In the genomic region with DNA sequence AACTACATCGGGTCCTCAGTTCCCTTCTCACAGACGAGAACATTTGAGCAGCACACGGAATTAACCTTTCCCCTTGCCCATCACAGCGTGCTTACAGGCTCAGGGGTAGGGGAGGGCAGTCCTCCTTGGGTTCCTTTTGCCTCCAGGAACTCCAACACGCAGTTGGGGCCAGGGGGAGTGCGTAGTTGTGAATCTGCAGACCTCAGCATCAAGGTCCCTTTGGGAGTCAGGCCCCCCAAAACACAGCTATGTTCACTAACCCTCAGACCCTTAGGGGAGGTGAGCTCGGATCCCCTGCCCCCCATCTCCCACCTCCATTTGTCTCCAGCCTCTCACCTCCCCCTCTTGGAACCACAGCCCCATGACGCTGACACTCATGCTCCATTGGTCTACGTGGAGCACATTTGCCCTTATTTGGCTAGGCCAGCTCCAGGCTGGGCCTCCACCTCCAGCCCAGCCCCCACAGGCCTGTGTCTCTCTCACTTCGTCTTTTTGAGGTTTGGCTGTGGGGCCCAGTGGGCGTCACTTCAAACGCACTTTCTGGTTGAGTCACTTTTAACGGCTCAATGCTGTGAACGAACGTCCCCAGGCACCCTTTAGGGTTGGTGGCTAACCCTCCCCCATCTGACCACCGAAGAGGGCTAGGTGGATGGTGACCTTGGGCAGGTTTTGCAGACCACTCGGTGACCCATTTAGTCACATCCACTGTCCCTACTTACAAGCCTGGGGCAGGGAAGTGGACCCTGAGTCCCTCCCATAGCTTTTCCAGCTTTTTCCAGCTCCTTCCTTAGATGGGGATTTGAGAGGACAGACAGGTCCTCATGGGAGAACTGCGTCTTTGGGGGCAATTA, we compare ENCODE assay signal across 8 mouse cellular contexts. TPM values are rescaled to one million over a fixed set of nuclear protein-coding genes. Genes with fewer than 3 reads are reported as not detected.
DNase-seq lines count a peak whose midpoint lies in the region; ATAC-seq and TF ChIP-seq lines count a peak whose summit lies in the region.

No protein-coding gene starts in this region.

- no peak overlapping the region for H3K4me3 ChIP-seq in left cerebral cortex, adult 2 months

- intact Hi-C loops in left cerebral cortex, adult 2 months (cut with DNase I) = no loop called here
- intact Hi-C loops in left cerebral cortex, postnatal 14 days (cut with DNase I) = no loop called here

- ATAC-seq in activated CD4-positive, CD25-positive, alpha-beta regulatory T cell, adult 4 months = peak; percentile 64
- ATAC-seq in megakaryocyte-erythroid progenitor cell, adult 5-6 weeks (replicated peaks; ENCODE audit: low FRiP score, low TSS enrichment, poor library complexity, severe bottlenecking) = peak; percentile 75

- H3K27ac ChIP-seq in left cerebral cortex, adult 2 months = peak overlapping the region; percentile 59; the same call in 1 of the 2 replicates

- DNase-seq in left cerebral cortex, adult 2 months (ENCODE audit: extremely low spot score in 1 of 2, low spot score in 2 of 2) = no peak
- DNase-seq in left cerebral cortex, adult 11 months (ENCODE audit: low spot score) = no peak
- peak; percentile 61 to 75 for DNase-seq in heart, adult 9 months (ENCODE audit: low spot score in 2 of 2)
- DNase-seq in left cerebral cortex, postnatal 14 days (ENCODE audit: low spot score in 2 of 2) = peak; percentile 44 to 73
- DNase-seq in thymus, postnatal 4 days = peak; percentile 90
- no peak for DNase-seq in ovary, adult 18-20 months (ENCODE audit: low spot score)

- no peak for TF ChIP-seq CTCF in left cerebral cortex, adult 2 months (IDR thresholded peaks at IDR 0.05)

RNA-seq across cellular contexts. Expression of a gene that starts 10.9 kb away (rescaled TPM):
- total RNA-seq in left cerebral cortex, adult 2 months (2021) = 100 to 1,000 TPM; 190 to 202 TPM
- polyA plus RNA-seq in activated CD4-positive, CD25-positive, alpha-beta regulatory T cell, adult 4 months (2017; shearing (Covaris generic)) = 1 to 10 TPM; 1.6 to 2.4 TPM
- total RNA-seq in left cerebral cortex, postnatal 14 days (2021) = 100 to 1,000 TPM; 154 to 162 TPM
- 5.5 and 20.3 TPM in 2 replicates for total RNA-seq in megakaryocyte-erythroid progenitor cell, adult 5-6 weeks (2014; fragmentation: Nextera tagmentation)
- total RNA-seq in megakaryocyte-erythroid progenitor cell, adult 5-6 weeks (2017) = 3.5 and 5.4 TPM in 2 replicates

RNA-seq across cellular contexts. Expression of a gene that starts 12.1 kb away (rescaled TPM):
- 10 to 100 TPM; 66.3 to 82.3 TPM for total RNA-seq in left cerebral cortex, adult 2 months (2021)
- 100 to 1,000 TPM; 373 to 410 TPM for polyA plus RNA-seq in activated CD4-positive, CD25-positive, alpha-beta regulatory T cell, adult 4 months (2017; shearing (Covaris generic))
- 10 to 100 TPM; 60.6 to 67.6 TPM for total RNA-seq in left cerebral cortex, postnatal 14 days (2021)
- 146 and 192 TPM in 2 replicates for total RNA-seq in megakaryocyte-erythroid progenitor cell, adult 5-6 weeks (2014; fragmentation: Nextera tagmentation)
- total RNA-seq in megakaryocyte-erythroid progenitor cell, adult 5-6 weeks (2017) = 55.2 and 75.2 TPM in 2 replicates

RNA-seq across cellular contexts. Expression of a gene that starts 44.0 kb away (rescaled TPM):
- total RNA-seq in left cerebral cortex, adult 2 months (2021) = not detected
- polyA plus RNA-seq in activated CD4-positive, CD25-positive, alpha-beta regulatory T cell, adult 4 months (2017; shearing (Covaris generic)) = not detected
- total RNA-seq in left cerebral cortex, postnatal 14 days (2021) = not detected
- 7.9 TPM in 1 of 2 replicates, not detected in the other for total RNA-seq in megakaryocyte-erythroid progenitor cell, adult 5-6 weeks (2014; fragmentation: Nextera tagmentation)
- 7.6 and 31.9 TPM in 2 replicates for total RNA-seq in megakaryocyte-erythroid progenitor cell, adult 5-6 weeks (2017)

Comparison
In these comparisons a context has a peak if more than half of its experiments do, and no peak if none do; other contexts are left out.
1. DNase-seq: peak in heart, adult 9 months (2 of 2), left cerebral cortex, postnatal 14 days (2 of 2) and thymus, postnatal 4 days (single experiment); none in left cerebral cortex, adult 2 months (0 of 2), left cerebral cortex, adult 11 months (single experiment) and ovary, adult 18-20 months (single experiment).
2. RNA of a gene that starts 10.9 kb away (total RNA-seq): 190 to 202 TPM in left cerebral cortex, adult 2 months and 154 to 162 TPM in left cerebral cortex, postnatal 14 days; 3.5 to 20.3 TPM in megakaryocyte-erythroid progenitor cell, adult 5-6 weeks; every median in the first group is over 4 times any median in the second.